Mouse (Mus musculus): Measurements from ENCODE around the gene Sycp2. TPM values are rescaled to one million over a fixed set of nuclear protein-coding genes. Genes with fewer than 3 reads are reported as not detected.

The Sycp2 gene
- total RNA-seq, 2 experiments from 2014 or later = 0.79 to 1.3 TPM

DNA sequence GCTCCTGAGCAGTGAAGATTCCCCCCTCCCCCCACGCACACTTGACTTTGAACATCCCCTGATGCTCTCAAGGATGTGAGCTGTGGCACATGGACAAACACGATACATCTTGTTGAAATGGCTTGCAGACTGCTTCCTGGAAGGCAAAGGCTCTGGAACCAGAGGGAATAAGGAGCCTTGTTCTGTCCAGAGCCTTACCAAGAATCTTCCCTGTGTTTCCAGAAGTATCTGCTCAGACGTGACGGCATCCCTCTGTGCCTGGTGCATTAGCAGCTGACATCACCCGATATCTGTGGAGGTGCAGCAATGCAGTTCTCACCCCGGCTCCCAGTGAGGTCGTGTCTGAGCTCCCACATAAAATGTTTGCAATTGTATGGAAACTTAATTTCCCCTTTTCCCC lies 87.7 kb downstream of the Sycp2 start:
- no peak for DNase-seq (ENCODE audit: low spot score in 2 of 2)
- intact Hi-C loops (cut with DNase I) = no loop called here

DNA sequence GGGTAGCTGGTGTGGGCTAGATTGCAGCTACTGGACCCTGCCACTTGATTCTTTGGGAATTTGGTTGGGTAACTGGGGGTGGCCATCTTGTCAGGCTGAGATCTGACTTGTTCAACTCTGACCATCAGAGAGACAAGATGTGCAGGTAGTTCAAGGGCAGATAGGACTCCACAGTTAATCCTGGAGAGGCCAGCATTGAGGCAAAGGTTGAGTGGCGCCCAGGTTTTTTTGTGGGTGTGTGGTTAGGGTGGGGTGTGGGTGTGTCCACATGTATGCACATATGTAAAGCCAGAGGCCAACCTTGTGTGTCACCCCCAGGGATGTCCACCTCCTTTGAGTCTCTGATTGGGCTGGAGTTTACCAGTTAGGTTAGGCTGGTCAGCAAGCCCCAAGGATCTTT lies 91.2 kb downstream of the Sycp2 start:
- intact Hi-C loops (cut with DNase I) = no loop called here

DNA sequence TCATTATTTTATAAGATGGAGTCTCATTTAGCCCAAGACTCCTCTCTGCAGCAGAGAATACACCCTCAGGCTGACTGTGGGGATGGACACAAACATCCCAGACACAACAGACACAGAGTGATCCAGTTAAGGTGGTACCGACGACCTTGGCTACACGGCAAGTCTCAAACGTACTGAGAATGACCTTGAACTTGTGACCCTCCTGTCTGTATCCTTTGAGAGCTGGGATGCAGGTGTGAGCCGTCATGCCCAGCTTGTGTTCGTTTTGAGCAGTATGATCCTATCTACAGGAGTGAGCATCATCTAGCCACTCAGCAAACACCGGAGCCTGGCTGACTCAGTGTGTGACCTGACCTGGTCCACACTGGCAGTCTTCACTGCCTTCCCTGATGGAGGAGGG lies 93.9 kb downstream of the Sycp2 start:
- intact Hi-C loops (cut with DNase I) = no loop called here
- no peak for DNase-seq (ENCODE audit: low spot score in 2 of 2)

More for the DNA sequence above, 91.2 kb downstream of the Sycp2 start:
- no peak for DNase-seq (ENCODE audit: low spot score in 2 of 2)

DNA sequence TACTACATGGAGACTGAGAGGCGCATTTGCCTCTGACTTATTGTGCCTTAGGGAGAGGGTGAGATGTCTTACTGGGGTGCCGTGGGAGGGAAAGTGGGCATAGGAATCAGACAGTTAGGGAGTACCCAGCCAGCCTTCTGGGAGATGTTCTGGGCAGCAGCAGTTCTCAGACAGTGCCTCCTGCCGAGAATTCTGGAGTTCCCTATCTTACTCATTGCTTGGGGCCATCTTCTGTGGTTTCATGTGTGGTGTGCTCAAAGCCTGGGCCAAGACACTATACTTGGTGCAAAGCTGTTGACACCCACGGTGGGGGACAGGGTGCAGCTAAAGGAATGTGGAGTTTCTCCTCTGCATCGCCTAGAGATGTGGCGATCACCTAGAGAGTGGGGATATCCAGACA lies 102.8 kb downstream of the Sycp2 start:
- intact Hi-C loops (cut with DNase I) = no loop called here
- DNase-seq (ENCODE audit: low spot score in 2 of 2) = peak in 1 of 2 experiments; percentile 29

DNA sequence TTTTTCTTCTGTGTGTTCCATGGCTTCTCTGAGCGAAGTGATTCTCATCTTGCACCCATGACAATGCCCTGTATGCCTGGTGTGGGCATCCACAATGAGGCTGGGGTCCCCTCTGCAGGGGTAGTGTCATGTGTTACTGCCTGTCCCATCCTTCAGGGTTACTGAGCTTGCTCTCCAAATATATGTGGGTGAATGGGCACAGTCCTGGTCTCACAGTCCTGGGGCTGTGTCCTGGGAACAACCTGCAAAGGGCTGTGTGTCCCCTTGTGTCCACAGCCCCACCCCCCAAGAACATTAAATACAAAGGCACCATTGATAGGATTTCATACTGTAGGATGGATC lies 103.3 kb downstream of the Sycp2 start:
- intact Hi-C loops (cut with DNase I) = no loop called here
- DNase-seq (ENCODE audit: low spot score in 2 of 2) = no peak

DNA sequence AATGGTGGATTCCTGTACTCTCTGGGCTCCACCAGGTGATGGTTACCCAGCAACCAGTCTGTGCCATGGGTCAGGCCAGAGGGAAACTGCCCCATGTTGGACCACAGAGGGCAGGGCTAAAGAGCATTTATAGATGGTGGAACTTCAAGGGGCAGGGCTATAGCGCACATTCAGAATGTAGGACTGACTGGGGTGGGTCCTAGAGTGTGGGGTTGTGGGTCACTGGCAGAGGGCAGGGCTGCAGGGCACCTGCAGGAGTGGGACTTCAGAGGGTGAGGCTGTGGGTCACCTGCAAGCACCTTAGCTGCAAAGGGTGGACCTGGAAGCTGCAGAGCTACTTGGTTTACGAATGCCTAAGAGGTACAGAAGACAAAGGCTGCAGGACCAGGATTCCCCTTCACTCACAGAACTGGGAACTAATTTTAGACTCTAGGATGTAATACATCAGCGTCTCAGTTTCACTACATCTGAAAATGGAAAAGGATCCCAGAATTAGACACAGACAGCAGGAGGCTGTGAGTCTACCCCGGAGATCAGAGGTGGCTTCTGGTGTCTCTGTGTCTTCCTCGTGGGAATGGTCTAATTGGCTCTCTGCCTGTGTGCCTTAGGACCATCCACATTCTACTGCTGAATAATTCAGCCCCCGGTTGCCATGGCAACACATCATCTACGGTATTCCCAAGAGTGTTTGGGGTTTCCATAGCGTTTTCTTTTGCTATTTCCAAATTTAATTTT lies 103.9 kb downstream of the Sycp2 start:
- peak; percentile 47 to 54 for DNase-seq (ENCODE audit: low spot score in 2 of 2)
- intact Hi-C loops (cut with DNase I) = no loop called here

Other genes with a start within 250 kb of the Sycp2 start
- 1 to 10 TPM; 8.1 to 8.9 TPM for gene Ppp1r3d, start 6.8 kb upstream of the Sycp2 start, total RNA-seq (2021)
- gene Fam217b, start 6.8 kb upstream of the Sycp2 start, total RNA-seq (2021) = 10 to 100 TPM; 52.6 to 55.5 TPM
- gene Cdh26, start 22.8 kb upstream of the Sycp2 start, total RNA-seq (2021) = under 1 TPM in 1 of 2 experiments, not detected in 1; 0.15 TPM

Data from left cerebral cortex, postnatal 36 days (tissue).